Mouse (Mus musculus): ENCODE data around the gene Zpr1.
"Not testable (repeated sequence)": the region's sequence is repeated elsewhere in the genome, so short reads cannot be mapped to it uniquely, and the experiment has no call there.

Zpr1 gene

DNA sequence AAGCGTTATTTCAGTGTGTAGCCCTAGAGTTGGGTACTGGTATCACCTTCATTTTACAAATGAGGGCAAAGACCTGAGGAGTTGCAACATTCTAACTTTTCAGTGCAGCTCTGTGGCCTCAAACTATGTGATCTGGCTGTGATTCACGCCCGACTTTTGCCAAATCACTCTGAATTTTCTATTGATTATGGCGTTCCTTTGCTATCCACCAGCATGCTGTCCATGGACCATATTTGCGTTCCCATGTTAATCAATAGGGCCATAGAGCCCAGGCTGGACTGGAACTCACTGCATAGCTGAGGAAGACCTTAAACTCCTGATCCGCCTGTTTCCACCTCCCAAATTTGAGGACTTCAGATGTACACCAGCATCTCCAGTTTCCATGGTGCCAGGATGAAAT lies 13.8 kb upstream of the Zpr1 start:
- in situ Hi-C loops (cut with MboI, MseI) = no loop called here

DNA sequence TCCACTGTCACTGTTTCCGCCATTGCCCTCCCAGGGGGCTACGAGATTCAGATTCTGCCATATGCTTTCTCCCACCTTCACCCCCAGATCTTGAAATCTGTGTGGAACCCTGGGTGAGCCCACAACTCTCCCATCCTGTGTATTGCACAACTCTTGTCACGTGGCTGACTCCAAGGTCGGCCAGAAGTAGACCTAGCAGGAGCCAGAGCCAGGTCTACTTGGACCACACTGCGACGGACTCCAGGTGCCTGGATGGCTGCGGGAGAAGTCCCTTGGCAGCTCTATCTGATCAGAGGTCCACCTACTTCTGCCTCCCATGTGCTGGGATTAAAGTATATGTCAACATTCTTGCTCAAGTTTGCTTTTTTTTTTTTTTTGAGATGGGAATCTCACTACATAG lies 11.7 kb upstream of the Zpr1 start:
- in situ Hi-C loops (cut with MboI, MseI) = no loop called here

DNA sequence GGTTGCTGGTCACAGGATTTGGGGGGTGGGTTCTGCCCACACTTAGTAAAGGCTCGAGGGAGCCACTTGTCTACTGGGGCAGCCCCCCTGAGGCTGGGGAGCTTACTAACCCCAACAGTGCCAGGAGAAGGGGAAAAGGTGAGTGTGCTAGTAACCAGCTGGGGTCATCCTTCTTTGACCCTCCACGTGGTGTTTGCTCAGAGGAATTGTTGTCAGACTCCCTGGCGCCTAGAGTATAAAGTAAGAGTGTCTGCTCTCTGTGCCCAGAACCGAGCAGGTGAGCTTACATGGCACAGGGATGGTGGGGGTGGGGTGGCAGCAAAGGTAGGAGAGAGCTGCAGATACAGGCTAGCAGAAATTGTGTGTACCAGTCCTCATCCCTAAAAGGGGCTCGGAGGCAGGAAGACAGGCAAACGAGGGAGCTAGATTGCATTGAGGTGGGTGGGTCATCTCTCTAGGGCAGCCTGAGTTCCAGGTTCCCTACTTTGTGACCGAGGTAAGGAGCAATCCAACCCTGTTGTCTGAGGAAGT lies 4.5 kb upstream of the Zpr1 start, which contains the start of gene Apoa5:
Apoa5 (plus strand) TSS at position 291 of the 531 bp plus-strand sequence.
- in situ Hi-C loops (cut with MboI, MseI) = no loop called here

DNA sequence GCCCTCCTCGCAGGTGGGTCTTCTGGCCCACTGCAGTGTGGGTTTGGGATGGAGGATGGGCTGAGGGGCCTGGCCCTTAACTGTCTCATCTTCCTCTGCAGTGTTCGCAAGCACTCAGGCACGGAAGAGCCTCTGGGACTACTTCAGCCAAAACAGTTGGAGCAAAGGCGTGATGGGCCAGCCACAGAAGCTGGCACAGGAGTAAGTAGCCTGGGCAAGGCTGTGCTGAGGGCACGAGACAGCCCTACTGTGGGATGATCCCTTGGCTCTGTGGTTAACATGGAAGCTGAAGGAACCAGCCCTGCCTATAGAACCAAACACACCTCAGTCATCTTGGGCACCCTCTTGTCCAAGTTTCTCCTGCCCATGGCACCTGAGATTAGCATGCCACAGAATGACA lies 3.7 kb upstream of the Zpr1 start:
- in situ Hi-C loops (cut with MboI, MseI) = no loop called here

DNA sequence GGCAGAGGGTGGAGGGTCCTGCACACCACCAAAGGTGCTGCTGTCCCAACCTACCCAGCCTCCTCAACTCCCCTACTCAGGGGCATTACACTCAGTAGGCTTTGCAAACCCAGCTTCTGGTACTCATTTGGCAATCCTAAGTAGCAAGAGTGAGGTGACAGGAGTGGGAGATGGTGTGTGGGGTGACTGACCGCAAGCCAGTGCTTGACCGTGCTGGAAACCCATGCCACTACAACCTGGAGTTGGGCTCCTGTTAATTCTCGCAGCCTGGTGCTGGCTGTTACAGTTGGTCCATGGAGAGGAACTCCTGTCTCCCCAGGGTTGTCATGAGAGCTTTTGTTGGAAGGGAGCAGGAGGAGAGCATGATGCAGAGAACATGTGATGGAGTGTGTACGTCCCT lies 2.1 kb upstream of the Zpr1 start:
- in situ Hi-C loops (cut with MboI, MseI) = no loop called here

DNA sequence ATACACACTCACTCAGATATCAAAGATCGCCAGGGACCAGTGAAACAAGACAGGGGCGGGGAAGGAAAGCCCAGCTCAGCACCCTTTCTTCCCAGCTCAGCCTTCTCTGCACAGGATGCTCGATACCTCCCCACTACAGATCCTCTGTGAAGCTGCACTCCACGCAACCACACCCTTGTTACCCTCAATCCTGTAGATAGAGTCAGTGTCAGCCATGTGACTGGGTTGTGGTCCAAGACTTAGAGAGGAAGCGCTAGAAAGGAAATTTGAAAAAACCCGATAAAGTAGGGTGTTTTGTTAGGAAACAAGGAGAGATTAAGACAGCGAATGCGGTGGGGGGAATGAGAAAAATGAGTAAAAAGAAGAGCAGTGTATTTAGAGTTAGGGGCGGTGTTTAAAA lies 794 bp upstream of the Zpr1 start:
- in situ Hi-C loops (cut with MboI, MseI) = no loop called here

DNA sequence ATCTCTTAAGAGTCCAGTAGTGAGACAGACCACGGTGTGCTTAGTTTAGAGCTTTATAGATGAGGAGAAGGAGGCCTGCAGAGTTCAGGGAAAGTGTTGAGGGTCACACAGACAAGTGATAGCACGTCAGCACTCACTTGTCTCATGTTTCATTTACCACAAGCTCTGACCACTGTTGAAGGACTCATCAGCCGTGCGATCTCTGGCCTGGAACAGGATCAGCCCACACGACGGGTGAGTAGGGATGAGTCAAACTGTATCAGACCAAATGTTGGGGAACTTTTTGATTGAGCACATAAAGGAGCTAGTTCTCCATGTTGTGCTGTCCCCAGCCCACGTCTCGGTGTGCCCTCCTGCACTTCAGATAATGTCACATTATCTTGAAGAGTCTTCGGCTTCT lies 1.6 kb downstream of the Zpr1 start:
- in situ Hi-C loops (cut with MboI, MseI) = no loop called here

DNA sequence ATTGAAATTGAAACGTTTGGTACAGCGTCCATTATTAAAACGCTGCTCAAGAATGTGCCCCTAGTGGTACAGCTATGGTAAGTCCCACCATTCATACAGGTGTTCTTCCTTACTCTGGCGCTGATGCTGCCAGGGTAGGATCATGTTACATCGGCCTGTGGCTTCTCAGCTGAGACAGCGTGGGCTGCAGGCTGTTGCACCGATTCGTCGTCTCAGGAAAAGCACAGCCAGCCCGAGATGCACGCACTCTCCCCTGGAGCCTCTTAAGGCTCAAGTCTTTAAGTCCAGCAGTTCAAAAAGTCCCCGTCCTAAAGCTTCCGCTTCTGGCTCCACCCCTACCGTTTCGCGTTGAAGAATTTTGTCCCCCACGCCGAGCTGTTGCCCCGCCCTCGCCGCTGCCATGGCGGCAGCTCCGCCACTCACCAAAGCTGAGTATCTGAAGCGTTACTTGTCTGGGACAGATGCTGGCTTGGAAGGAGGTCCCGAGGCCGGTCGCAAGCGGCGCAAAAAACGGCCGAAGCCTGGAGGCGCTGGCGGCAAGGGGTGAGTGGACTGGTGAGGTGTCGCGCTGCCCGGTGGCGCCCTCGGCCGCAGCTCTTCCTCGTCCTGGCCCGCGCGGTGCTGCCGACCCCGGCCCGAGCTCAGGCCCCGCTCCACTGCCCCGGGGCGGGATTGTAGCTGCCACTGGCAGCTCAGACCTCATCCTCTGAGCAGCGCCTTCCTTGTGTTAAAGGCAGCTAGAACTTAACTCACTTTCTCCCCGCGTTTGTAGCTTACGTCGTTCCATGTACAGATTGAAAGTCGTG lies 10.0 kb downstream of the Zpr1 start, which contains the start of gene Bud13:
Bud13 (plus strand) TSS at position 378 of the 806 bp plus-strand sequence.
- in situ Hi-C loops (cut with MboI, MseI) = no loop called here

DNA sequence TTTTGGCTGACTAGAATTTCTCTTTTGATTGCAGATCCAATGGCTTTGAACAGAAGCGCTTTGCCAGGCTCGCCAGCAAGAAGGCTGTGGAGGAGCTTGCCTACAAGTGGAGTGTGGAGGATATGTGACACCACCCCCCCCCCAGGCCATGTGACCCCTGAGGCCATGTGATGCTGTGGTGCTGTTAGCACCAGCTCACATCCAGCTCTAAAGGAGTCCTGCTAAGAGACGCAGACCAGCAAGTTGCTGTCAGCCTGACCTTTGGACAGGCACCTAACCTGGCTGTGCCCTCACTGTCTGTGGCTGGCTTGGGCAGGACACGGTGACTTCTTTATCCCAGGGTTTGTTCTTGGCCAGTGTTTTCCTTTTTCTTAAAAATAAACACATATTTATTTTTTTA lies 25.5 kb downstream of the Zpr1 start:
- in situ Hi-C loops (cut with MboI, MseI) = no loop called here

DNA sequence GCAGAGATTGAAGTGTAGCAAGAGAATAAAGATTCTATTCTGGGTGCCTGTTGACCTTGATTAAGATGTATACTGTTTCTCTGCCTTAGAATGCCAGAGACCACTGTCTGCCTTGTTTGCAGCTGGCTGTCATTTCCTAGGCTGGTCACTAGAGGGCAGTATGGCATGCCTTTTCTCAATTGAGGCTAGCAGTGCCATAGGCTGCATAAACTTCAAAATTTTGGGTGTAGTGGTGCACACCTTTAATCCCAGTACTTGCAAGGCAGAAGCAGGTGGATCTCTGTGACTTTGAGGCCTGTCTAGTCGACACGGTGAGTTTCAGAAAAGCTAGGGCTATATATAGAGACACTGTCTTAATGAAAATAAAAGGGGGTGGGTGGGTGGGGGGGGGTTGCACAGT lies 29.3 kb downstream of the Zpr1 start:
- in situ Hi-C loops (cut with MboI, MseI) = no loop called here

DNA sequence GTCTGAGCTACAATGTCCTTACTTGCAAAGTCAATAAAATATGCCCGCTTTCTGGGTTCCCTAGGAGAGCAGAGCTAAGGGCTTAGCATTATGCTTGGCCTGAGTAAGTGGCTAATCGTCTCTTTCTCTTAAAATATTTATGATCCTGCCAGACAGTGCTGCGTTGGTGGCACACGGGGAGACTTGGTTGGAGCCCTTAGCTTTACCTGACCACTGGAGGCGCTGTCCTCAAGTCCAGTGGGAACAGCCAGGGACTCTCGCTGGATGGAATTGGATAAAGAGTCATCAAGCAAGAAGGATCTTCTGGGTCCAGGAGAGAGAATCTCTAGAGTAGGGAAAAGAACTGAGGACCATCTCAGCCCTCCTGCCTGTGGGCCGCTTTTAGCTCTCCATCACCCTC lies 36.3 kb downstream of the Zpr1 start:
- in situ Hi-C loops (cut with MboI, MseI) = no loop called here

DNA sequence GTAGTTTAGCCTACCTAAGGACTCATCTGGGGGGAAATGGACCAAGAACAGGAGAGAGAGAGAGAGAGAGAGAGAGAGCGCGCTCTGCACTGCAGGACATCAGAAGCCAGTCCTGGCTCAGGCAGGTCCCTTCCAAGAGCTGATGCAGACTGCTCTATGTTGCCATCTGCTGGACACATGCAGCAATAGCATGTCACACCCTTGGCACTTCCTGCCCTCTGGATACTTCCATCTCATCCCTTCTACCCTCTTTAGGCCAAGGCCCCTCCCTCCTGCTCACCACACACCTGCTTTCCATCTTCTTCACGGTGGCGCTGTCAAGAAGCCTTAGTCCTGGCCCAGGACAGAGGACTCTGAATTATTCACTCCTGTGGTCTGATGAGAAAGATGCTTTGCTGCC lies 41.6 kb downstream of the Zpr1 start:
- in situ Hi-C loops (cut with MboI, MseI) = no loop called here

DNA sequence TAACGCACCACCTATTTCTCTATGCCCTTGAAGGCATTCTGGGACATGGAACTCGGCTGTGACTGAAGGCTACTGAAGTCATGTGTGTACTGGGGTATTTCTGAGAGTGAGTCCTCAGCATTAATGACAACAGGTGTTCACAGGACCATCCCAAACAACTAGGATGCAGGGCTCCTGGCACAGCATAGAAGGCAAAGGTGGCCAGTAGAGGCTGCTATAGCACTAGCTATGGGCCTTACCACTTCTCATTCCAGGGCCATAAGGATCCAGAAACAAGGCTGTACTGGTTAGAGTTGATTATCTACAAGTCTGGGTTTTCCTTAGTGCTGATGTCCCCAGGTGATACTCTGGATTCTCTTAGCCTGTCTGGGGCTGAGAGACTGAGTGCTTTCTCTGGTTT lies 42.1 kb downstream of the Zpr1 start:
- in situ Hi-C loops (cut with MboI, MseI) = no loop called here

DNA sequence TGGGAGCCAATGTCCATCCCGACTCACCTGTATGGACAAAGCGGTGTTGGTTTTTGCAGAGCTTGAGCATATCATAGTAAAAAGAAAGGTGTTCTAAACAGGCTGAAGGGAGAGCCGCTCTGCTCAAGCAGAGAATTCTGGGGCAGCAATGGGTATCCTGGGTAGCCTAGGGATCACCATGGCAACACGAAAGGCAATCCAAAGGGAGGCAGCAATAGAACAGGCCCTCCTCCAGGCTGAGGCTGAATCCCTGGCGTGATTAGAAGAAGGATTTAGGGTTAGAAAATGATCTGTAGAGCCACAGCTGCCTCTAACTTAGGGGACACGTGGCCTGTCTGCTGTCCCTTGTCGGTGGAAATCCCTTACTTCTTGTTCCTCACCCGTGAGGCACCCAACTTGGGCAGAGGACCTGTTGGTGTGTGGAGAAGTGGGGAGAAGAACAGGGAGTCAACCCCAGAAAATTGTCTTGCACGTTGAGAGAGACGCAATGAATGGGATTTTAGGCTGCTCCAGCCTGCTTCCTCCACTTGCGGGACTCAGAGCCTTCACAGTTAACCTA lies 43.0 kb downstream of the Zpr1 start:
- in situ Hi-C loops (cut with MboI, MseI) = no loop called here

DNA sequence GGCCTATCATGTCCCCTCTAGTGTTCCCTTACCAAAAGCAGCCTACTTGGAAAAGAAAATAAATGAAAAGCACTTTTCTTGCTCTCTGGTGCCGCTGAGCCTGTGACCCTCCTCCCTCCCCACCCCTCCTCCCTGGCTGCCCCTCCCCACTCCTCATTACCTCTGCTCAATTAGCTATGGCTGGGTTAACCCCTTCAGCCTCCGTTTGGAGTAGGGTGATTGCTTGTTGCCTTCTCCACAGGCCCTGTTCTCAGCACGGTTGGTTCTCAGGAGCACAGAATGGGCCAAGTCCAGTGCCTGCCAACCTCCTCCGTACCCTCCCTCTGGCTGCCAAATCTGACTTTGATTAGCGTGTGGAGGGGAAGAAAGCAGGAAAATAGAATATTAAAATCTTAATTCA lies 43.5 kb downstream of the Zpr1 start:
- in situ Hi-C loops (cut with MboI, MseI) = no loop called here

DNA sequence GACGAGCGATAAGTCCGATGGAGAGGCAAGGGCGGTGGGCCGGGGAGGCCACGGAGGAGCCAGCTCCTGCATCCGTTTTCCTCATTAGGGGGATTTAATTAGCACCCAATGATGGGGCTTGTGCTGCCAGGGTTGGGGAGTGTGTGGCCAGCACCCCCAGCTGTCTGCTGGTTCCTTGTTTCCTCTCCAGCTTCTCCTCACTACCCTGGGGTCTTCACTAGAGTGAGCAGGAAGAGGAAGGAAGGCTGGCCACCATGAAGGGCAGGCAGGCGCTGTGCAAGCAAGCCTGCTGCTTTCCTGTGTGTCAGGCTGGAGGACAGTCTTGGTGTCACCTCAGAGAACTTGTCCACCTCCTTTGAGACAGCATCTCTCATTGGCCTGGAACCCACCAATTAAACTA lies 44.0 kb downstream of the Zpr1 start:
- in situ Hi-C loops (cut with MboI, MseI) = no loop called here

DNA sequence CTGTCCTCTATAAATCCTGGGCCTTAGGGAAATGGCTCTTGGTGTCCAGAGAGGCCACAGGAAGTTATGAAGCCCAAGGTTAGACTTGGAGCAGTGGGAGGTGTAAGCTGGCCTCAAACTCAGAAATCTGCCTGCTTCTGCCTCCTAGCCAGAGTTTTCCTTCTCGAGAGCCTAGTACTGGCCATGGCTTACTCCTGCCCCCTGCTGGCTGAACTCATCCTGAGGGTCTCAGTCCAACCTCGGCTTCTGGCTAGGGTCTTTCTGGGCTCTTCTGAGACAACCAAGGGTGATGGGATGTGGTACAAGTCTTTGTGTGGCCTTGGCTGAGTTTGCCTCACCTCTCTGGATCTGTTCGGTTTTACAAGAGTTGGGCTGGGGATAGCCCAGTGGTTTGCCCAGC lies 45.1 kb downstream of the Zpr1 start:
- in situ Hi-C loops (cut with MboI, MseI) = no loop called here

DNA sequence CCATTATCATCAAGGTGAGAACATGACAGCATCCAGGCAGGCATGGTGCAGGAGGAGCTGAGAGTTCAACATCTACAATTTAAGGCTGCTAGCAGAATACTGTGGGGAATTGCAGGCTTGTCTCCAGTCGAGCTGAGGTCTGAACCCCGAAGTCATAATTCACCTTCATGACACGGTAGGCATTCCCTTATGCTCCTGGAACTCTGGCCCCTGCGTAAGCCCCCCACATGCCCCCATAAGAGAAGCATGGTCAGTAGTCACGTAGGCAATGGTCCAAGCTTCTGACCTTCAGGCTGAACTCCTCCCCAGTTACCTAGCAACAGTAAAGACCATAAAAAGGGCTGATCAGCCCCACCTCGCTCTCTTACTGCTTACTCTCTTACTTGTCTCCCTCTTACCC lies 47.0 kb downstream of the Zpr1 start, which contains the start of gene 4931429L15Rik:
4931429L15Rik (minus strand) TSS at position 101 of the 400 bp plus-strand sequence.
- in situ Hi-C loops (cut with MboI, MseI) = not testable (repeated sequence)

DNA sequence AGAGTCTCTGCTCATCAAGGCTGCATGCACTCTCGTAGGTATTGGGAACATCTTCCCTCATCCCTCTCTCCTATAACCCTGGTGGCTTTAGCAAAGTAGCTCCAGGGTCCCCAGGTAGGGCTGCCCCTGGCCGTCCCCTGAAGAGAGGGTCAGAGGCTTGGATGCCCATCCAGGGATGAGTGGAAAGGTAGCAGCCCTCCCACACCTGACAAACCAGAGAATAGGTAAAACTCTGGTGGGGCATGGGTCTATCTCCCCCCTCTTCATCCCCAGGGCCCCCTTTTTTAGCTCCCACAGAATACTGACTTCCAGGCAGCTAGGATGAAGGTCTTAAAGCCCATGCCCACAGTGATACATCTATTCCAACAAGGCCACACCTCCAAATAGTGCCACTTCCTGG lies 47.6 kb downstream of the Zpr1 start:
- in situ Hi-C loops (cut with MboI, MseI) = no loop called here

DNA sequence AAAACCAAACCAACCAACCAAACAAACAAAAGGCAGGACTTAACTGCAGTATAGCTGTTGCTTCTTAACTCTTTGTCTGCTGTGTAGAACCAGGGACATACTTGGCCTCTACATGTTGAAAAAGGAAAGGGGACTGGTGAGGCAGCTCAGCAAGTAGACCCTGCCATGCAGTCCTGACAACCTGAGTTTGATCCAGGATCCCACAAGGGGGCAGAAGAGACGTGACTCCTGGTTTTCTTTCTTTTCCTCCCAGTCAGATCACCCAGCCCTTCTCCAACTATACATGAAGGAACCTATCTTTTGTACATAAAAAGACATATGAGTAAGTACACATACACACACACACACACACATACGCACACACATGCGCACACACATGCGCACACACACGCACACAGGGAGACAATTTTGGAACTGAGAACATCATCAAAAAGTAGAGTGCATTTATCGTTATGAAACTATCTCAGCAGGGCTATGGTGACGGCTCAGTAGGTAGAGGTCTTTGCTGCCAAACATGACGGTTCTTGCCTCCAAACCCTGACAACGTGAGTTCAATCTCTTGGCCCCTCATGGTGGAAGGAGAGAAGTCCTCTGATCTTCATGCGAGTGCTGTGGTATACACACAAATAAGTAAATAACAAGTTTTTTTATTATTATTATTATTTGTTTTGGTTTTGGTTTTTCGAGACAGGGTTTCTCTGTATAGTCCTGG lies 54.0 kb downstream of the Zpr1 start:
- in situ Hi-C loops (cut with MboI, MseI) = no loop called here

DNA sequence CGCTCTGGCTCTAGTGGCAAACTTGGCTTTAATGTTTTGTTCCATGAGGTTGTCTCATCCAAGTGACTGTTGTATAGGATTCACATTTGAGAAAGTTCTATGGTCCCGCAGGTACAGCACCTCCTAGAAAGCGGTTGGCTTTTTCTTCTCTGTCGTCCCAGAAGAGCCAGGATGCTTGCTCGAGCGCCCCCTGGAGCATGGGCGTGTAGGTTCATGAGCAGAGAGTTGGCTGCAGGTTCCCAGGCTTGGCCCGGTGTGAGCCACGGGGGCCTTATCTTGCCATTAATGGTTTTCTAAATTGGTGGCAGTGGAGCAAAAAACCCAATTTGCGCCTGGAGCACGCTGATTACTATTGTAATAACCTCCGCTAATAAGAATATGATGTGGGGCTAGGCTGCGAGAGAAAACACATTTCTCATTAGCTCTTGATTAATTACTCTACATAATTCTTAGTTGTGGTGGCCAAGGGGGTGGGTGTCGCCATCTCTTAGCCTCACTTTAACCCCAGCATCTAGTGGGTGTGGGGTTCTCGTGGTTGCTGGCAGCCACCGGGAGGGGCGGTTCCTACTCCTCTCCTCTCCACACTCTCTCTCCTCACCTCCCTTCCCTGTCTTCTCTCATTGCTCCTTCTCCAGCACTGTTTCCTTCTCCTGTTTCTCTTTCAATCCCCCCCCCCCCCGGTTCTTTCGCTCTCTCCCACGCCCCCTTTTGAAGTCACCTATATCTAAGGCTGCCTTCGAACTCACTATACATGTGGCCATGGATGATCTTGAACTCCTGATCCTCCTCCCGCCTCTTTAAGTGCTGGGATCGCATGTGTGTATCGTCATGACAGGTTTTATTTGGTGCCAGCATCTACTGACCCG lies 55.1 kb downstream of the Zpr1 start:
- in situ Hi-C loops (cut with MboI, MseI) = no loop called here

All from T-helper 17 cell (primary cell).